Mouse (Mus musculus): ENCODE measurements around the gene Tcerg1l. TPM values are rescaled to one million over a fixed set of nuclear protein-coding genes. Genes with fewer than 3 reads are reported as not detected.
A peak's percentile ranks its signal among the peaks of the same experiment; 100 is the strongest.

The Tcerg1l gene
- polyA plus RNA-seq, 1 experiment from 2014 or later = 19.2 TPM

DNA sequence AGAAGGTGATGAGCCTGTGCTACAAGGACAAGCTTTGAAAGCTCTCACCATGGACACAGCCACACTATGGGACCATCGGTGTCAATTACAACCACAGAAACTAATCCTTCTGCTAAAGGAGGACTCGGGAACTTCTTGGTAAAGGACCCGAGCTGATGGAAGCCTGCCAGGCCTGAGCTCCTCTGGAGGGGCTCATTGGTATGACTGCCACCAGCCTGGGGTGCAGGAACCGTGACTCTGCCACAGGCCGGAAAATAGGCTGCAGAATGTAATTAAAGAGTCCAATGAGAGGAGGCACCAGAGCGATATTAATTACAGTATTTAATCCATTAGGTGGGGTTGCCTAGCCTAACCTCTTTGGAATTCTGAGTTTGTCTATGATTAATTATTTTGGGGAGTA lies 52.1 kb downstream of the Tcerg1l start:
- H3K9ac ChIP-seq = no peak overlapping the region
- peaks cover 7% of the 10 kb centered on the region for H3K4me1 ChIP-seq (replicated peaks)
- H3K27me3 ChIP-seq = 0 out of 2 replicates have a peak, but pooled peaks cover 3% of the 10 kb centered on the region
- no peaks in the 10 kb centered on the region for H3K9me3 ChIP-seq
- WGBS = 52% methylated on average over 6 of the region's 6 CpGs
- H3K27ac ChIP-seq = no peak overlapping the region
- no peaks in the 10 kb centered on the region for H3K36me3 ChIP-seq
- H3K4me2 ChIP-seq = no peak overlapping the region
- ATAC-seq (ENCODE audit: low FRiP score) = no peak
- H3K4me3 ChIP-seq = no peak overlapping the region

- no peaks in the 10 kb centered on the region for H3K36me3 ChIP-seq
- H3K9ac ChIP-seq = no peak overlapping the region
- no peak overlapping the region for H3K4me2 ChIP-seq
- no peak for ATAC-seq (ENCODE audit: low FRiP score)
- H3K4me3 ChIP-seq = no peak overlapping the region
- H3K27ac ChIP-seq = no peak overlapping the region
- no peaks in the 10 kb centered on the region for H3K9me3 ChIP-seq
- 66% methylated on average over 4 of the region's 4 CpGs for WGBS
- no peaks in the 10 kb centered on the region for H3K27me3 ChIP-seq
- H3K4me1 ChIP-seq (replicated peaks) = no peaks in the 10 kb centered on the region
These were observed 59.1 kb downstream of the Tcerg1l start for GRCm38 (mm10) chr7:138338451-138338850.

DNA sequence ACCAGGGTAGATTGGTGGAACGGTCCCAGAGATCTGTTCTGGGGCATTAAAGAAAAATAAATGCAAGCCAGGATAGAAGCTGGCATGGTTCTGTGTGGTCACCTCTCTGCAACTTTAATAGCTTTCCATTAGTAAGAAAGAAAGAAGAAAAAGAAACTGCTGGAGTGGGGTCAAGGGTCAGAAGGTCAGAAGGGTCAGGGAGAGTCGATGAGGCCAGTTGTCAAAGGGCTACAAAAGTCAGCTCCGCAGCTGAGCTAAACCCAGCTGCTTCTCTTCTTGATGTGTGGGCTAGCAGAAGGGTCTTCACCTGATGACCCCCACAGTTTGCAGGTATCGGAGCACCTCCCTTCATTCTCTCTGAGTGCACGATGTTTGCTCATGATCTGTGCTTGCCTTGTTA lies 59.6 kb downstream of the Tcerg1l start:
- H3K4me2 ChIP-seq = no peak overlapping the region
- H3K4me3 ChIP-seq = no peak overlapping the region
- H3K27ac ChIP-seq = no peak overlapping the region
- H3K9me3 ChIP-seq = no peaks in the 10 kb centered on the region
- WGBS = 21% methylated on average over 5 of the region's 5 CpGs
- H3K9ac ChIP-seq = no peak overlapping the region
- H3K4me1 ChIP-seq (replicated peaks) = no peaks in the 10 kb centered on the region
- no peak for ATAC-seq (ENCODE audit: low FRiP score)
- H3K36me3 ChIP-seq = no peaks in the 10 kb centered on the region
- no peaks in the 10 kb centered on the region for H3K27me3 ChIP-seq

DNA sequence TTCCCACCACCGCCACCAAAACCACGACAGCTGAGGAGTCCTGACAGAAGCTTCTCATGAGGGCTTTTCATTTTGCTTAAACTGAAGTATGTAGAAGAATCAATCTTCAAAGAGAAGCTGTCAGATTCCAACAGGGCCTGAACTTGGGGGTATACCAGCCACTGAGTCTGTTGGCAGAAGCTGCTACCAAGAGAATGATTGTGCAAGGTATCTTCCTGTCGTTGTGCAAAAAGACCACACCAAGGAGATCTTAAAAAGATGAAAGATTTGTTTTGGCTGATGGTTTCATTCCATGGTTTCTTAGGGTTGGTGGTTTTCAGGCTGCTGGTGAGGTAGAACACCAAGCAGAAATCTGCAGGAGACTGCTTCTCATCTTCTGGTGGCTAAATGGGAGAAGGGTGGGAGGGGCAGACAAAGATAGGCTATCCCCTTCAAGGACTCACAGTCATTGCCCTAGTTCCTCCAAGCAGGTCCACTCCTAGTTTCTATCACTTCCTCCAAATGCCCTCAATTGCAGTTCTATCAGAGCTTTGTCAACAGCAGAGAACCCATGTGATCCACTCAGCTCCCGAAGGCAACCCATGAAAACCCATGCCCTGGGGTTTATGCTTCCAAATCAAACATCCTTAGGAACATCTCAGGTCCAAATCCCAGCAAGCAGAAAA lies 64.9 kb downstream of the Tcerg1l start:
- Histone ChIP-seq H3K9ac (no peak overlapping the region), H3K4me2 (no peak overlapping the region), H3K4me3 (no peak overlapping the region), H3K27ac (no peak overlapping the region), H3K9me3 (no peaks in the 10 kb centered on the region), H3K36me3 (no peaks in the 10 kb centered on the region), H3K4me1 (replicated peaks) (peaks cover 12% of the 10 kb centered on the region), H3K27me3 (no peaks in the 10 kb centered on the region)
- 94% methylated on average over 4 of the region's 4 CpGs for WGBS
- no peak for ATAC-seq (ENCODE audit: low FRiP score)

DNA sequence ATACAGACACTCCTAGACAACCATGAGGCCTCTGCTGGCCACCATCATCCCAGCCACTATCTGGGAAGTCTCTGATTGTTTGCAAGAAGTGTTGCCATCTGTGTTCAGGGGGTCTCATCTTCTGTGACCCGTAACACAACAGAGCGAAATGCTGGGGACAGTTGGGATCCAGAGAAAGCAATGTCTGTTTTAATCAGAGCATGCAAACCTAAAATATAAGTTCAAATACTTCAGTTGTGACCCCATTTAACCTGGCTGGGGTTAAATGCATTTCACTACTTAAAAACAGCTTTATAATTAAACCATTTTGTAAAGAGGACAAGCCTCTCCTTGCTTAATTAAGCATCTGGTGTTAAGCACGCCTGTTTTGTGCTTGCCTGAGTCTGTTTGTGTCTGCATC lies 66.3 kb downstream of the Tcerg1l start:
- Histone ChIP-seq H3K9ac (no peak overlapping the region), H3K27ac (no peak overlapping the region), H3K4me2 (no peak overlapping the region), H3K27me3 (no peaks in the 10 kb centered on the region), H3K36me3 (no peaks in the 10 kb centered on the region), H3K4me1 (replicated peaks) (peaks cover 26% of the 10 kb centered on the region), H3K4me3 (no peak overlapping the region), H3K9me3 (no peaks in the 10 kb centered on the region)
- 80% methylated on average over 3 of the region's 3 CpGs for WGBS
- no peak for ATAC-seq (ENCODE audit: low FRiP score)

DNA sequence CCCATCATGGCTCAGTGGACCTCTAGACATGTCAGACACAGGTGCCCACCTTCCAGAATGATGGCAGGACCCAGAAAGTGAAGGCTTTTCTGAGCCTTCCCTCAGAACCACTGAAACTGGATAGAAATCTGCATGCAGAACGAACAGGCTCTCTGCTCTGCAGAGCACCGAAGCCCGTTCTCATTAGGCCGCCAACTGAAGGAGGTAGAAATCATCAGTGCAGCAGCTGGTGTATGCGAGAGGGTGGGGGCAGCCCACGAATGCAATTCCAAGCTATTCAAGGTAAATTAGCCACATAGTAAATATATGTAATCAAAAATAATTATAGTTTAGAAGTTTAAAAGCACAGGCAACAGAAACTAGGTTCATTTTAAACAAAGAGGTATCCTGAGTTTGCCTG lies 68.9 kb downstream of the Tcerg1l start:
- WGBS = 51% methylated on average over 6 of the region's 6 CpGs
- no peak overlapping the region for H3K9ac ChIP-seq
- H3K4me3 ChIP-seq = no peak overlapping the region
- no peak for ATAC-seq (ENCODE audit: low FRiP score)
- H3K4me1 ChIP-seq (replicated peaks) = peaks cover 36% of the 10 kb centered on the region
- peak overlapping the region; percentile 19; the same call in 1 of the 2 replicates for H3K27ac ChIP-seq
- H3K27me3 ChIP-seq = no peaks in the 10 kb centered on the region
- H3K9me3 ChIP-seq = no peaks in the 10 kb centered on the region
- no peak overlapping the region for H3K4me2 ChIP-seq
- H3K36me3 ChIP-seq = no peaks in the 10 kb centered on the region

GRCm38 (mm10) chr7:138326760-138327159 lies 70.8 kb downstream of the Tcerg1l start:
- Histone ChIP-seq H3K9me3 (no peaks in the 10 kb centered on the region), H3K4me2 (no peak overlapping the region), H3K4me3 (no peak overlapping the region), H3K27ac (no peak overlapping the region), H3K36me3 (no peaks in the 10 kb centered on the region), H3K27me3 (no peaks in the 10 kb centered on the region), H3K4me1 (replicated peaks) (peaks cover 36% of the 10 kb centered on the region), H3K9ac (no peak overlapping the region)
- no peak for ATAC-seq (ENCODE audit: low FRiP score)
- WGBS = 20% methylated on average over 3 of the region's 3 CpGs

DNA sequence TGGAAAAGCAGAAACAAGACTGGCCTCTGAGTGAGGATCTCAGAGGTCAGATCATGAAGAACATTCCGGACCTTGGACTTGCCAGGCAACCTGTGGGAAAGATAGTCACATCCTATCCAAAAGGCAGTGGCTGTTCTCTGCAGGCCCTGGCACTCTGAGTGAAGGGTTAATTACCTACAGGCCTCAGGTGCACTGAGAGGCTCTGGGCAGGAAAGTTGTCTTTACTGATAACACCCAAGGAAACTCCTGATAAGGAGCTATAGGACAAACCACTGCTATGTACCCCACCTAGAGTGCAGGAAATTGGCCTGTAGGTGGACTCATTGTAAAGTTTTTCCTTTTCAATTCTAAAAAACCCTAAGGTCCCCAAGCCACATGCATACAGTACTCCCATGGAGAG lies 83.8 kb downstream of the Tcerg1l start:
- Histone ChIP-seq H3K36me3 (no peaks in the 10 kb centered on the region), H3K4me2 (no peak overlapping the region), H3K4me3 (no peak overlapping the region), H3K27me3 (no peaks in the 10 kb centered on the region), H3K9ac (no peak overlapping the region), H3K9me3 (no peaks in the 10 kb centered on the region), H3K27ac (no peak overlapping the region), H3K4me1 (replicated peaks) (no peaks in the 10 kb centered on the region)
- 100% methylated on average over 1 of the region's 1 CpGs for WGBS
- no peak for ATAC-seq (ENCODE audit: low FRiP score)

GRCm38 (mm10) chr7:138306126-138306525 lies 91.4 kb downstream of the Tcerg1l start:
- Histone ChIP-seq H3K27me3 (no peaks in the 10 kb centered on the region), H3K9me3 (no peaks in the 10 kb centered on the region), H3K4me1 (replicated peaks) (0 out of 2 replicates have a peak, but pooled peaks cover 5% of the 10 kb centered on the region), H3K4me2 (no peak overlapping the region), H3K4me3 (no peak overlapping the region), H3K27ac (no peak overlapping the region), H3K9ac (no peak overlapping the region), H3K36me3 (no peaks in the 10 kb centered on the region)
- WGBS = 90% methylated on average over 3 of the region's 3 CpGs
- ATAC-seq (ENCODE audit: low FRiP score) = no peak

DNA sequence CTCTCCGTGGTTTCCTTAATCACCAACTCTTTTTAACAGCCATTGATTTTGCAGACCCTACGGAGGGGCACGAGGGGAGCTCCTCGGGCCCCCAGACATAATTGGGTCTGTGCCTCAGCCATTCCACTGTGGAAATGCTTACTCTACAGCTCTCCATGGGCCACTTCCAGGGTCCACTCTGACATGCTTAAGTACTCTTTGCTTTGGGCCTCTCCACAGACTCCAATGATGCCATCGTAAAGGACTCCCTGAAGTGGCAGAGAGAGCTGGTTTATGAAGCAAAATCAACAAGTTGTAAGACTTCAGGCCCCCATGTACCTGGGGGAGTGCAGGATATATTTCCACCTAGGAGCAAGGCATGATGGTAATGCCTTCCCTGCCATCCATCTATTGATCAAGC lies 112.7 kb downstream of the Tcerg1l start:
- WGBS = 87% methylated on average over 5 of the region's 5 CpGs
- Histone ChIP-seq H3K4me1 (replicated peaks) (0 out of 2 replicates have a peak, but pooled peaks cover 6% of the 10 kb centered on the region), H3K4me3 (no peak overlapping the region), H3K9ac (no peak overlapping the region), H3K4me2 (no peak overlapping the region), H3K27ac (no peak overlapping the region), H3K36me3 (no peaks in the 10 kb centered on the region), H3K27me3 (no peaks in the 10 kb centered on the region), H3K9me3 (no peaks in the 10 kb centered on the region)
- ATAC-seq (ENCODE audit: low FRiP score) = no peak

- WGBS = 69% methylated on average over 1 of the region's 1 CpGs
These were observed 122.3 kb downstream of the Tcerg1l start for GRCm38 (mm10) chr7:138275263-138275662.

GRCm38 (mm10) chr7:138271328-138271727 lies 126.2 kb downstream of the Tcerg1l start:
- peaks cover 31% of the 10 kb centered on the region for H3K4me1 ChIP-seq (replicated peaks)
- no peaks in the 10 kb centered on the region for H3K36me3 ChIP-seq
- H3K4me3 ChIP-seq = no peak overlapping the region
- H3K9ac ChIP-seq = no peak overlapping the region
- ATAC-seq (ENCODE audit: low FRiP score) = no peak
- 61% methylated on average over 7 of the region's 7 CpGs for WGBS
- no peak overlapping the region for H3K4me2 ChIP-seq
- H3K27ac ChIP-seq = 0 out of 2 replicates have a peak overlapping the region, but pooled peaks have one; percentile 8
- H3K9me3 ChIP-seq = no peaks in the 10 kb centered on the region
- 0 out of 2 replicates have a peak, but pooled peaks cover 3% of the 10 kb centered on the region for H3K27me3 ChIP-seq

More at GRCm38 (mm10) chr7:138275263-138275662, 122.3 kb downstream of the Tcerg1l start:
- Histone ChIP-seq H3K4me1 (replicated peaks) (peaks cover 27% of the 10 kb centered on the region), H3K9me3 (no peaks in the 10 kb centered on the region), H3K27me3 (0 out of 2 replicates have a peak, but pooled peaks cover 3% of the 10 kb centered on the region), H3K27ac (no peak overlapping the region), H3K4me3 (no peak overlapping the region), H3K4me2 (no peak overlapping the region), H3K36me3 (no peaks in the 10 kb centered on the region), H3K9ac (no peak overlapping the region)
- no peak for ATAC-seq (ENCODE audit: low FRiP score)

- peaks cover 19% of the 10 kb centered on the region for H3K4me1 ChIP-seq (replicated peaks)
- H3K9ac ChIP-seq = no peak overlapping the region
- H3K27me3 ChIP-seq = 0 out of 2 replicates have a peak, but pooled peaks cover 3% of the 10 kb centered on the region
- no peak overlapping the region for H3K4me3 ChIP-seq
- no peak overlapping the region for H3K27ac ChIP-seq
- H3K9me3 ChIP-seq = no peaks in the 10 kb centered on the region
- WGBS = 61% methylated on average over 8 of the region's 8 CpGs
- no peaks in the 10 kb centered on the region for H3K36me3 ChIP-seq
- H3K4me2 ChIP-seq = no peak overlapping the region
- no peak for ATAC-seq (ENCODE audit: low FRiP score)
These were observed 128.1 kb downstream of the Tcerg1l start for GRCm38 (mm10) chr7:138269386-138269785.
